Mouse (Mus musculus) lung, postnatal 0 days (tissue): ENCODE data around the gene Olfr912. TPM values are rescaled to one million over a fixed set of nuclear protein-coding genes. Genes with fewer than 3 reads are reported as not detected.

Experiments used
- ATAC-seq: fragments of 200-750 bp; cut with Nextera tagmentation; 2 replicates; pipeline ENCODE4 v1.8.0; 2017; ENCODE audit warnings: moderate library complexity
- DNase-seq: peaks from one replicate; pipeline ENCODE4 v3.0.0-alpha.2; 2016; ENCODE audit warnings: low spot score
- H3K27ac ChIP-seq: fragments of 300-500 bp; sonication (generic); 2 replicates; pipeline ENCODE4 v1.5.1; 2014; ENCODE audit warnings: antibody characterized with exemption, mild to moderate bottlenecking, low read length, mixed read lengths
- H3K27me3 ChIP-seq: fragments of 300-500 bp; sonication (generic); replicated peaks from 2 replicates; pipeline ENCODE4 v1.6.1; 2014; ENCODE audit warnings: low read length, mixed read lengths; ENCODE audit not compliant: insufficient read depth
- H3K36me3 ChIP-seq: fragments of 300-500 bp; sonication (generic); 2 replicates; pipeline ENCODE4 v1.6.1; 2014; ENCODE audit warnings: low read length, mixed read lengths; ENCODE audit not compliant: insufficient read depth
- H3K4me1 ChIP-seq: fragments of 300-500 bp; sonication (generic); 2 replicates; pipeline ENCODE4 v1.6.1; 2014; ENCODE audit warnings: antibody characterized with exemption, low read depth, low read length, mixed read lengths; ENCODE audit not compliant: insufficient read depth
- H3K4me2 ChIP-seq: fragments of 300-500 bp; sonication (generic); replicated peaks from 2 replicates; pipeline ENCODE4 v1.6.1; 2014; ENCODE audit warnings: low read depth, mild to moderate bottlenecking, low read length, moderate library complexity, mixed read lengths
- H3K4me3 ChIP-seq: fragments of 300-500 bp; sonication (generic); 2 replicates; pipeline ENCODE4 v1.5.1; 2014; ENCODE audit warnings: low read depth, low read length
- H3K9ac ChIP-seq: fragments of 300-500 bp; sonication (generic); replicated peaks from 2 replicates; pipeline ENCODE4 v1.6.1; 2014; ENCODE audit warnings: low read depth, mild to moderate bottlenecking
- H3K9me3 ChIP-seq: fragments of 300-500 bp; sonication (generic); 2 replicates; pipeline ENCODE4 v1.6.1; 2016; ENCODE audit warnings: low read length, mixed read lengths
- CTCF ChIP-seq: IDR thresholded peaks from 2 replicates; pipeline ENCODE4 v1.5.1; 2016; ENCODE audit warnings: antibody characterized with exemption, mild to moderate bottlenecking
- EP300 ChIP-seq: IDR thresholded peaks from 2 replicates; pipeline ENCODE4 v1.6.1; 2016; ENCODE audit warnings: antibody characterized with exemption, mild to moderate bottlenecking, control low read depth
- WGBS: fragments of 180-500 bp; shearing (Covaris S2); extraction: QIAGEN DNeasy Blood & Tissue Kit; methylation state at CpG from one replicate; pipeline ENCODE4 v1.1.7; 2014; 5-methylcytosine and 5-hydroxymethylcytosine counted together
- polyA plus RNA-seq: library from polyadenylated mRNA; unstranded; fragments of >200 nt; fragmentation: Nextera tagmentation; extraction: Ambion mirVana; gene quantifications from 2 replicates; pipeline ENCODE4 v1.2.1, GENCODE M21; 2015

Olfr912 gene
- not detected in 2 replicates for polyA plus RNA-seq

DNA sequence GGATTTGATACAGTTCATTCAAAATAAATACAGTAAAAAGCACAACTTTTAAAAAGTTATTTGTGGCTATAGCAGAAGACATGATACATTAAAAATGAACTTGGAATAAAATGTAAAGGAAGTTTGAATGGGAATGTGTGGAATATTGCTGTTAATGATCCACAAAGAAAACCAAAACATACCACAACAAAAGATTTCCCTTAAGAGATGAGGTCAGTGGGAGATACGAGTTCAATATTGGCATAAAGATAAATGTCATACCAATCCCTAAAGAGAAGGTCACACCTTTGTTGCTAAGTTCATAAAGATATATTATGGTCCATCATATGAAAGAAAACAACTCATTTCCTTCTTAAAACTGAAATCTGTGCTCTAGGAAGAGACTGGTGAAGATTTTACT, at the start of gene Olfr912:
Gene Olfr912, plus strand, starts transcription at position 301 of the 400 bp plus-strand sequence.
- H3K4me3 ChIP-seq = no peak within 1 kb of the TSS
- TF ChIP-seq EP300 (no peak), CTCF (no peak)
- no peaks in the 10 kb centered on the region for H3K36me3 ChIP-seq
- H3K4me2 ChIP-seq = no peak within 1 kb of the TSS
- no peaks in the 10 kb centered on the region for H3K9me3 ChIP-seq
- H3K9ac ChIP-seq = no peak within 1 kb of the TSS
- DNase-seq (no peak), ATAC-seq (no peak)
- no peaks in the 10 kb centered on the region for H3K27me3 ChIP-seq
- H3K4me1 ChIP-seq = no peaks in the 10 kb centered on the region
- no peak within 1 kb of the TSS for H3K27ac ChIP-seq
- 51% methylated on average over 1 of the region's 1 CpGs for WGBS

DNA sequence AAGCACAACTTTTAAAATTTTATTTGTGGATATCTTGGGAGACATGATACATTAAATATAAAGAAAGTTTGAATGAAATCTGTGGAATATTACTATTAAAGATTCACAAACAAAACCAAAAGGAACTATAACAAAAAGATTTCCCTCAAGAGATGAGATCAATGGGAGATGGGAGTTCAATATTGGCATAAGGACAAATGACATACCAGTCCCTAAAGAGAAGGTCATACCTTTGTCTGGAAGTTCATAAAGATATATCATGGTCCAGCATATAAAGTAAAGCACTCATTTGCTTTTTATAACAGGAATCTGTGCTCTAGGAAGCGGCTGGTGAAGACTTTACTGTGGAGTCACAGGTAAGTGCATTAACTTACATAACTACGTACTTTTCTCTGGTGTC, 42.4 kb upstream of the Olfr912 start, which contains the start of gene Olfr910:
Gene Olfr910, plus strand, starts transcription at position 301 of the 400 bp plus-strand sequence.
- ATAC-seq (no peak), DNase-seq (no peak)
- no peaks in the 10 kb centered on the region for H3K9me3 ChIP-seq
- H3K27ac ChIP-seq = no peak within 1 kb of the TSS
- no peaks in the 10 kb centered on the region for H3K4me1 ChIP-seq
- H3K4me2 ChIP-seq = no peak within 1 kb of the TSS
- no peak within 1 kb of the TSS for H3K9ac ChIP-seq
- H3K36me3 ChIP-seq = no peaks in the 10 kb centered on the region
- TF ChIP-seq CTCF = no peak
- no peak for TF ChIP-seq EP300
- H3K27me3 ChIP-seq = no peaks in the 10 kb centered on the region
- H3K4me3 ChIP-seq = no peak within 1 kb of the TSS
- WGBS = 75% methylated on average over 2 of the region's 2 CpGs

DNA sequence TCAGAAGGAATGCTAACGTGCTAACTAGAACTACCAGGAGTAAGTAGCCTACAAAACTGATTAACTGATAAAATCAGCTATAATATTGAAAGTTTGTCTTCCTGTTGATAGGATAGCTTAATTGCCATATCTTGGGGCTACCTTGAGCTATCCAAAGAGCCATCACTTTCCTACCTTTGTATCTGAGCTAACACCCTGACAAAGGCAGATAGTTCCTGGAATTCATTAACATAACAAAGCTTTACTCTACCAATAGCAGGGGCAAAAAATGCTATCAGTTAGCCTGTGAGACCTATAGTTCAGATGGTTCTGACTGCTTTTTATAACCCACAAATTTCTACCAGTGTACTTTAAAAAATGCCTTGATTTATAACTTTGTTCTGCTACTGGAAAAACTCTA, 11.1 kb downstream of the Olfr912 start:
- no peak overlapping the region for H3K4me3 ChIP-seq
- no peaks in the 10 kb centered on the region for H3K36me3 ChIP-seq
- 61% methylated on average over 1 of the region's 1 CpGs for WGBS
- DNase-seq = no peak
- H3K27ac ChIP-seq = no peak overlapping the region
- H3K9me3 ChIP-seq = no peaks in the 10 kb centered on the region
- TF ChIP-seq EP300 = no peak
- no peak for TF ChIP-seq CTCF
- H3K9ac ChIP-seq = no peak overlapping the region
- H3K27me3 ChIP-seq = no peaks in the 10 kb centered on the region
- ATAC-seq = no peak
- no peaks in the 10 kb centered on the region for H3K4me1 ChIP-seq
- no peak overlapping the region for H3K4me2 ChIP-seq

DNA sequence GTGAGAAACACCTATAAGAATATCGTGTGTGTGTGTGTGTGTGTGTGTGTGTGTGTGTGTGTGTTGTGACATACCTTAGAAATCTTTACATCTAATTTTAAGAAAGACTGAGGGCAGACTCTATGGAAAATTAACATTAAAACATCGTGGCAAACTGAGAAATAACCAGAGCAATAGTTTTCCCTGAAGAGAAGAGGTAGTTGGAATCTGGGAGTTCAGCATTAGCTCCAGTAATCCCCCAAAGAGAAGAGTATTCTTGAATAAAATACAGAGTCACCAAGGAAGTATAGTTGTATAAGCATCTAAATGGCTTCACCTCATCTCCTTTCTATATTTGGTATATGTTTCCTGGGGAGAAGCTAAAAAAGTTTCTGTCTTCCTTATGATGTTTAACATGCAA, 12.5 kb downstream of the Olfr912 start, which contains the start of gene Olfr913:
Gene Olfr913, plus strand, starts transcription at position 301 of the 400 bp plus-strand sequence.
- H3K9me3 ChIP-seq = no peaks in the 10 kb centered on the region
- no peak within 1 kb of the TSS for H3K4me3 ChIP-seq
- no peaks in the 10 kb centered on the region for H3K27me3 ChIP-seq
- H3K9ac ChIP-seq = no peak within 1 kb of the TSS
- H3K36me3 ChIP-seq = no peaks in the 10 kb centered on the region
- no peak within 1 kb of the TSS for H3K4me2 ChIP-seq
- ATAC-seq (no peak), DNase-seq (no peak)
- 37% methylated on average over 2 of the region's 2 CpGs for WGBS
- H3K4me1 ChIP-seq = no peaks in the 10 kb centered on the region
- H3K27ac ChIP-seq = no peak within 1 kb of the TSS
- TF ChIP-seq CTCF (no peak), EP300 (no peak)

DNA sequence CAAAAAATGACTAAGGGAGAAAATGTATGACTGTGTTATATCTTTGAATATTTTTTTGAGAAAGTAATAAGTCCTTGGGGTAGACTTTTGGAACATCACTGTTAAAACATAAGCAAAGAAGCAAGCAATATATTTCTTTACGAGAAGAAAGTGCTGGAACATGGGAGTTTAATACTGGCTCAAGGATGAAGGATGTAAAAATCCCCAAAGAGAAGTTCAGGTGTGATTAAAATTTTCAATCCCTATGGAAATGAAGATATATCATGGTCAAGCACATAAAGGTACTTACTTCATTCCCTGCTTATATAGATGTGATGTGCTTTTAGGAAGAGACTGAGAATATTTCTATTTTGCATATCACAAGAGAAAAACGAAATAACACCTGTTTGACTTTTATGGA, 24.8 kb downstream of the Olfr912 start, which contains the start of gene Olfr914:
Gene Olfr914, plus strand, starts transcription at position 301 of the 400 bp plus-strand sequence.
- Histone ChIP-seq H3K27me3 (no peaks in the 10 kb centered on the region), H3K36me3 (no peaks in the 10 kb centered on the region), H3K4me1 (no peaks in the 10 kb centered on the region), H3K9ac (no peak within 1 kb of the TSS), H3K4me2 (no peak within 1 kb of the TSS), H3K9me3 (no peaks in the 10 kb centered on the region), H3K27ac (no peak within 1 kb of the TSS), H3K4me3 (no peak within 1 kb of the TSS)
- no peak for TF ChIP-seq CTCF
- TF ChIP-seq EP300 = no peak
- DNase-seq = no peak
- WGBS = 61% methylated on average over 2 of the region's 2 CpGs
- ATAC-seq = no peak

DNA sequence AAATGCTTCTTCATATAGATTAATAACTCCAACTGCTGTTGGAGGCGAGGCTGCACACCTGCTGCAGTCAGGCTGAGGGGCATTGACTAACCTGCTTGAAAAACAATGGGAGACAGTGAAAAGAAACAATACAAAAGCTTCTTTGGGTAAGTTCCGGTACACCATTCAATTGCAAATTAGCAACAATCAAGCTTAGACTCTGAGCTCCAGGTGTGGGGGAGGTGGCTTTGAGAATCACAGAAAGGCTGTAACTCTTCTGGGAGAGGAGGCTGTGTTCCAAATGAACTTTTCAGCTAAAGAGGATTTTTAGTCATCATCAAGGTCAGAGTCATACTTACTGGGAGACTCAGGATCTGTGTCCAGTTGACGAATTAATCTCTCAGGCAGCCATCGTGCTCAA, 52.4 kb downstream of the Olfr912 start:
- DNase-seq = no peak
- no peaks in the 10 kb centered on the region for H3K9me3 ChIP-seq
- H3K27me3 ChIP-seq = no peaks in the 10 kb centered on the region
- ATAC-seq = no peak
- no peak overlapping the region for H3K27ac ChIP-seq
- TF ChIP-seq CTCF (no peak), EP300 (no peak)
- H3K4me3 ChIP-seq = no peak overlapping the region
- WGBS = 68% methylated on average over 4 of the region's 4 CpGs
- no peaks in the 10 kb centered on the region for H3K36me3 ChIP-seq
- no peak overlapping the region for H3K4me2 ChIP-seq
- H3K4me1 ChIP-seq = no peaks in the 10 kb centered on the region
- H3K9ac ChIP-seq = no peak overlapping the region

Other genes starting within 250 kb of the Olfr912 start
- gene Olfr898, start 231.8 kb upstream of the Olfr912 start, polyA plus RNA-seq = not detected in 2 replicates
- gene Olfr250, start 213.3 kb upstream of the Olfr912 start, polyA plus RNA-seq = not detected in 2 replicates
- gene Olfr251, start 203.1 kb upstream of the Olfr912 start, polyA plus RNA-seq = not detected in 2 replicates
- not detected in 2 replicates for gene Olfr147, start 178.5 kb upstream of the Olfr912 start, polyA plus RNA-seq
- not detected in 2 replicates for gene Olfr901, start 150.7 kb upstream of the Olfr912 start, polyA plus RNA-seq
- not detected in 2 replicates for gene Olfr902, start 132.5 kb upstream of the Olfr912 start, polyA plus RNA-seq
- gene Olfr904, start 117.0 kb upstream of the Olfr912 start, polyA plus RNA-seq = not detected in 2 replicates
- not detected in 2 replicates for gene Olfr905, start 109.1 kb upstream of the Olfr912 start, polyA plus RNA-seq
- gene Olfr906, start 93.1 kb upstream of the Olfr912 start, polyA plus RNA-seq = not detected in 2 replicates
- gene Olfr907, start 84.4 kb upstream of the Olfr912 start, polyA plus RNA-seq = not detected in 2 replicates
- gene Olfr911-ps1, start 58.6 kb upstream of the Olfr912 start, polyA plus RNA-seq = not detected in 2 replicates
- not detected in 2 replicates for gene Olfr910, start 42.3 kb upstream of the Olfr912 start, polyA plus RNA-seq
- gene Olfr913, start 12.6 kb downstream of the Olfr912 start, polyA plus RNA-seq = not detected in 2 replicates
- gene Olfr914, start 24.9 kb downstream of the Olfr912 start, polyA plus RNA-seq = not detected in 2 replicates
- not detected in 2 replicates for gene Olfr916, start 79.7 kb downstream of the Olfr912 start, polyA plus RNA-seq
- gene Olfr917, start 85.7 kb downstream of the Olfr912 start, polyA plus RNA-seq = not detected in 2 replicates
- not detected in 2 replicates for gene Olfr918, start 94.4 kb downstream of the Olfr912 start, polyA plus RNA-seq
- gene Olfr919, start 123.5 kb downstream of the Olfr912 start, polyA plus RNA-seq = not detected in 2 replicates
- 30.3 and 34.9 TPM in 2 replicates for gene Vwa5a, start 138.1 kb downstream of the Olfr912 start, polyA plus RNA-seq
- 0.14 and 0.17 TPM in 2 replicates for gene Olfr920, start 172.1 kb downstream of the Olfr912 start, polyA plus RNA-seq
- gene Olfr921, start 192.9 kb downstream of the Olfr912 start, polyA plus RNA-seq = not detected in 2 replicates
- not detected in 2 replicates for gene Olfr922, start 234.4 kb downstream of the Olfr912 start, polyA plus RNA-seq
- gene Olfr923, start 246.4 kb downstream of the Olfr912 start, polyA plus RNA-seq = not detected in 2 replicates